Mouse (Mus musculus) lung, adult 2 months (tissue): Measurements from ENCODE around the gene Rpl9-ps6.

Source experiments
- CTCF ChIP-seq: fragments of 200-500 bp; IDR thresholded peaks from 2 replicates; pipeline ENCODE4 v1.5.1; 2011; ENCODE audit warnings: mild to moderate bottlenecking, low read length, control low read depth; ENCODE audit not compliant: insufficient read depth
- POLR2A ChIP-seq: fragments of 200-500 bp; IDR thresholded peaks from 2 replicates; pipeline ENCODE4 v1.6.1; 2011; ENCODE audit warnings: low read depth, mild to moderate bottlenecking, control low read depth, low read length, borderline replicate concordance; ENCODE audit errors: extremely low read depth

DNA sequence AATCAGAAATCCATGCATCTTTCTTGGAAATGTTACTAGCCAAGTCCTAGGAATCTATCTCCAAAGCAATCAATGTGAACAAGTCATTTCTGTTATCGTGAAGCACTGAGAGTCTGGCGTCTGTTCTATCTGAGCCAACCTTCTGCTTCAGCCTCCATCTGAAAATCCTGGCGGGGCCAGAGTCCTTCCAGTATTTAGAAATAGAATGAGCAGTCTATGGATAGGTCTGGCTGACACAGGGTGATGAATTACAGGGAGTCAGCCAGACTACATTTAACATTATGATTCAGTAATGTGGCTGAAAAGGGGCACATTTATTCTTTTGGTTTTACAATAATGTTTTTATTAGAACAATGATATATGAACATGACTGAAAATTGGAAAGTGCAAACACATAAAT lies 47.3 kb downstream of the Rpl9-ps6 start:
- no peak for TF ChIP-seq CTCF
- TF ChIP-seq POLR2A: no peak
